In the genomic region with DNA sequence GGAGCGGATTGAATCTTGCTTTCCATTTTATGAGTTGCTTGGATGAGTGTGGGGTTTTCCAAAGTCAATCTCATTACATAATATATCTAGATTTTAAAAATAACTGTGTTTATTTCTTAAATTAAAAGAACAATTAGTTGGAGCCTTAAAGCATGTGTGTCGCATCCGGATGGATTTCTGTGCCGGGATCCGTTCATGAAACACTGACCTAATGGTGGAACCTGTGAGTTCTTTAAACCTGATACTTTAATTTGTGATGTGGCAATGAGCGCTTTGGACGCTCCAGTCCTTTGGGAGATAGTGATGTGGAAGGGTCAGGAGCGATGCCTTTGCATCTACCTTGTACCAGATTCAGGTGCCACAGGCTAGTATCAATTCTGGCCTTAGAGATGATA, we compare ENCODE assay signal across 8 mouse cellular contexts. TPM values are rescaled to one million over a fixed set of nuclear protein-coding genes. Genes with fewer than 3 reads are reported as not detected.
DNase-seq lines count a peak whose midpoint lies in the region; ATAC-seq and TF ChIP-seq lines count a peak whose summit lies in the region.

No protein-coding gene starts in this region.

- H3K9me3 ChIP-seq in kidney, embryonic 14.5 days (ENCODE audit: control insufficient read depth, low read length): no peaks in the 10 kb centered on the region
- H3K9me3 ChIP-seq in hindbrain, embryonic 13.5 days: no peaks in the 10 kb centered on the region
- H3K9me3 ChIP-seq in midbrain, embryonic 14.5 days (ENCODE audit: control insufficient read depth, low read length): no peaks in the 10 kb centered on the region

- H3K27ac ChIP-seq in kidney, embryonic 14.5 days (ENCODE audit: low read depth, low read length): peak overlapping the region; percentile 93; the same call in 1 of the 2 replicates
- peak overlapping the region; percentile 60 for H3K27ac ChIP-seq in bone marrow macrophage, adult 2 months (ENCODE audit: insufficient read depth, low read depth, low read length)
- H3K27ac ChIP-seq in hindbrain, embryonic 13.5 days: peak overlapping the region; percentile 96
- peak overlapping the region; percentile 96 for H3K27ac ChIP-seq in midbrain, embryonic 14.5 days (replicated peaks; ENCODE audit: low read depth, low read length)

- no peaks in the 10 kb centered on the region for H3K27me3 ChIP-seq in kidney, embryonic 14.5 days (ENCODE audit: control insufficient read depth, insufficient read depth, low read length)
- H3K27me3 ChIP-seq in hindbrain, embryonic 13.5 days: no peaks in the 10 kb centered on the region
- no peaks in the 10 kb centered on the region for H3K27me3 ChIP-seq in midbrain, embryonic 14.5 days (ENCODE audit: control insufficient read depth, insufficient read depth, low read length)

- WGBS in kidney, embryonic 14.5 days: 10% methylated on average over 8 of the region's 8 CpGs
- 14% methylated on average over 8 of the region's 8 CpGs for WGBS in hindbrain, embryonic 13.5 days
- 12% methylated on average over 8 of the region's 8 CpGs for WGBS in midbrain, embryonic 14.5 days

- peak overlapping the region; percentile 68 for H3K4me2 ChIP-seq in kidney, embryonic 14.5 days (replicated peaks; ENCODE audit: low read depth, low read length)
- H3K4me2 ChIP-seq in hindbrain, embryonic 13.5 days: peak overlapping the region; percentile 65
- H3K4me2 ChIP-seq in midbrain, embryonic 14.5 days (ENCODE audit: low read length): peak overlapping the region; percentile 62

- TF ChIP-seq POLR2A in bone marrow macrophage, adult 2 months (IDR thresholded peaks at IDR 0.05; ENCODE audit: borderline replicate concordance, low read depth, low read length): no peak

- peaks cover 3% of the 10 kb centered on the region; the same call in 1 of the 2 replicates for H3K36me3 ChIP-seq in kidney, embryonic 14.5 days (ENCODE audit: control insufficient read depth, insufficient read depth, low read length)
- H3K36me3 ChIP-seq in hindbrain, embryonic 13.5 days: peaks cover 10% of the 10 kb centered on the region; the same call in 1 of the 2 replicates
- 0 out of 2 replicates have a peak, but pooled peaks cover 3% of the 10 kb centered on the region for H3K36me3 ChIP-seq in midbrain, embryonic 14.5 days (ENCODE audit: control insufficient read depth, insufficient read depth, low read length)

- no peak for TF ChIP-seq CTCF in bone marrow macrophage, adult 2 months (IDR thresholded peaks at IDR 0.05; ENCODE audit: low read depth, low read length)

- no peak for DNase-seq in kidney, adult 8-10 months
- no peak for DNase-seq in midbrain, embryonic 14.5 days
- no peak for DNase-seq in frontal cortex, postnatal 10 days (ENCODE audit: low spot score in 2 of 2)
- no peak for DNase-seq in right cerebral cortex, postnatal 36 days (ENCODE audit: low spot score in 2 of 2)

- no peak for ATAC-seq in kidney, embryonic 14.5 days (ENCODE audit: low FRiP score, low TSS enrichment)
- ATAC-seq in hindbrain, embryonic 13.5 days (ENCODE audit: low FRiP score): no peak
- ATAC-seq in midbrain, embryonic 14.5 days (ENCODE audit: low FRiP score, low TSS enrichment): no peak
- ATAC-seq in megakaryocyte-erythroid progenitor cell, adult 5-6 weeks (replicated peaks; ENCODE audit: low FRiP score, low TSS enrichment, poor library complexity, severe bottlenecking): no peak

- H3K9ac ChIP-seq in kidney, embryonic 14.5 days (ENCODE audit: low read depth, low read length): peak overlapping the region; percentile 89
- peak overlapping the region; percentile 96 for H3K9ac ChIP-seq in hindbrain, embryonic 13.5 days
- peak overlapping the region; percentile 94 for H3K9ac ChIP-seq in midbrain, embryonic 14.5 days (replicated peaks; ENCODE audit: low read length)

- peaks cover 12% of the 10 kb centered on the region for H3K4me1 ChIP-seq in kidney, embryonic 14.5 days (ENCODE audit: control insufficient read depth, insufficient read depth, low read length)
- H3K4me1 ChIP-seq in bone marrow macrophage, adult 2 months (ENCODE audit: control insufficient read depth, insufficient read depth, low read length): peaks cover 15% of the 10 kb centered on the region
- peaks cover 34% of the 10 kb centered on the region for H3K4me1 ChIP-seq in hindbrain, embryonic 13.5 days (replicated peaks)
- peaks cover 21% of the 10 kb centered on the region for H3K4me1 ChIP-seq in midbrain, embryonic 14.5 days (ENCODE audit: control insufficient read depth, insufficient read depth, low read length)

- peak overlapping the region; percentile 71 for H3K4me3 ChIP-seq in kidney, embryonic 14.5 days (ENCODE audit: low read length)
- peak overlapping the region; percentile 78 for H3K4me3 ChIP-seq in bone marrow macrophage, adult 2 months (ENCODE audit: insufficient read depth, low read length)
- peak overlapping the region; percentile 94 for H3K4me3 ChIP-seq in hindbrain, embryonic 13.5 days
- H3K4me3 ChIP-seq in midbrain, embryonic 14.5 days (replicated peaks; ENCODE audit: low read depth, low read length): peak overlapping the region; percentile 89

RNA-seq across cellular contexts. Expression of gene Clasp1, which starts 1.4 kb away (rescaled TPM):
- polyA plus RNA-seq in kidney, embryonic 14.5 days (2014; fragmentation: Nextera tagmentation; extraction: Ambion mirVana): 51.8 and 70.0 TPM in 2 replicates
- polyA plus RNA-seq in bone marrow macrophage, adult 2 months (2012; ENCODE audit: insufficient read depth, insufficient read length, missing spikeins): 20.8 and 22.3 TPM in 2 replicates
- polyA plus RNA-seq in hindbrain, embryonic 13.5 days (2015; fragmentation: Nextera tagmentation; extraction: Ambion mirVana): 117 and 131 TPM in 2 replicates
- polyA plus RNA-seq in midbrain, embryonic 14.5 days (2014; fragmentation: Nextera tagmentation; extraction: Ambion mirVana): 116 and 140 TPM in 2 replicates
- total RNA-seq in megakaryocyte-erythroid progenitor cell, adult 5-6 weeks (2014; fragmentation: Nextera tagmentation): 92.6 and 101 TPM in 2 replicates
- total RNA-seq in megakaryocyte-erythroid progenitor cell, adult 5-6 weeks (2017): 55.3 and 57.6 TPM in 2 replicates
